Comparison of ENCODE assay signal across 14 mouse cellular contexts in genomic region chr14:75708986-75709385, GRCm38 (mm10).
"Had no signal": no experiment of that assay in that cellular context is flagged by ENCODE, and none has a peak within 500 bp of the region (broad histone marks: within the 10 kb centered on the region; RNA-seq: fewer than 3 reads in every experiment).

No protein-coding gene starts in this region.

- H3K4me1 ChIP-seq: limb, embryonic 15.5 days; liver, embryonic 13.5 days; lung, embryonic 15.5 days; megakaryocyte, embryonic 14.5 days; midbrain, embryonic 12.5 days had no signal

- H3K4me2 ChIP-seq: limb, embryonic 15.5 days; liver, embryonic 13.5 days; lung, embryonic 15.5 days; midbrain, embryonic 12.5 days had no signal

- H3K27me3 ChIP-seq: limb, embryonic 15.5 days; liver, embryonic 13.5 days; lung, embryonic 15.5 days; megakaryocyte, embryonic 14.5 days; midbrain, embryonic 12.5 days had no signal

- H3K9me3 ChIP-seq: limb, embryonic 15.5 days; liver, embryonic 13.5 days; lung, embryonic 15.5 days; megakaryocyte, embryonic 14.5 days; midbrain, embryonic 12.5 days had no signal

- H3K4me3 ChIP-seq: limb, embryonic 15.5 days; liver, embryonic 13.5 days; lung, embryonic 15.5 days; megakaryocyte, embryonic 14.5 days; midbrain, embryonic 12.5 days had no signal

- ATAC-seq: hindbrain, postnatal 0 days; intestine, embryonic 16.5 days; liver, postnatal 0 days had no signal

- DNase-seq: layer of hippocampus, postnatal 36 days; liver, embryonic 13.5 days; liver, postnatal 0 days; lung, postnatal 14 days; right cerebral cortex, adult 18-20 months; thymus, adult 18-20 months; thymus, postnatal 14 days had no signal

- H3K9ac ChIP-seq: limb, embryonic 15.5 days; liver, embryonic 13.5 days; liver, postnatal 0 days; lung, embryonic 15.5 days; midbrain, embryonic 12.5 days had no signal

- H3K27ac ChIP-seq: hindbrain, postnatal 0 days; limb, embryonic 15.5 days; liver, embryonic 13.5 days; lung, embryonic 15.5 days; macrophage; midbrain, embryonic 12.5 days had no signal
